Comparison of ENCODE assay signal across 8 mouse cellular contexts in the genomic region with DNA sequence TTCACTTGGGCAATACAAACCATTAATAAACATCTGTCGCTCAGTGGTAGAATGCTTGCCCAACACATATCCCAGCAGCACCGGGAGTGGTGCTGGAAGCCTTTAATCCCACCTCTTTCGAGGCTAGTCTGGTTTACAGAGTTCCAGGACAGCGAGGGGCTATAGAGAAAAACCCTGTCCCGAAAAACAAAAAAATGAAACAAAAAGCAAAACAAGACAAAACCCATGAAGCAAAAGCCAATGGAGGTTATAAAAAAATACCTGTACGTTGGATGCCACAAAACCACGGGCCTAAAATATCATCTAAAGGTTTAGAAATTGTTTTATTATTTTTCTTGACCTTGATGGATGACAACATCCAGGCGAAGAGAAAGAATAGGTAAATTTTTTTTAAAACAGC. TPM values are rescaled to one million over a fixed set of nuclear protein-coding genes. Genes with fewer than 3 reads are reported as not detected.
DNase-seq lines count a peak whose midpoint lies in the region; ATAC-seq lines count a peak whose summit lies in the region.

No protein-coding gene starts in this region.

- WGBS in kidney, embryonic 16.5 days, result 12% methylated on average over 8 of the region's 8 CpGs
- WGBS in embryonic facial prominence, embryonic 13.5 days, result 10% methylated on average over 8 of the region's 8 CpGs
- WGBS in limb, embryonic 10.5 days, result 11% methylated on average over 8 of the region's 8 CpGs
- 17% methylated on average over 8 of the region's 8 CpGs for WGBS in neural tube, embryonic 12.5 days

- no peak for DNase-seq in kidney, postnatal 10 days
- DNase-seq in limb, embryonic 10.5 days (ENCODE audit: low spot score), result no peak
- no peak for DNase-seq in urinary bladder, adult 2 months (ENCODE audit: low spot score)
- no peak for DNase-seq in urinary bladder, postnatal 14 days (ENCODE audit: low spot score)
- no peak for DNase-seq in layer of hippocampus, postnatal 10 days (ENCODE audit: low spot score in 2 of 2)

- H3K27ac ChIP-seq in kidney, embryonic 16.5 days (ENCODE audit: low read length), result peak overlapping the region; percentile 63; the same call in 1 of the 2 replicates
- peak overlapping the region; percentile 22; the same call in 1 of the 2 replicates for H3K27ac ChIP-seq in embryonic facial prominence, embryonic 13.5 days
- 0 out of 2 replicates have a peak overlapping the region, but pooled peaks have one; percentile 85 for H3K27ac ChIP-seq in limb, embryonic 10.5 days
- H3K27ac ChIP-seq in neural tube, embryonic 12.5 days, result no peak overlapping the region

- peak overlapping the region; percentile 96 for H3K4me3 ChIP-seq in kidney, embryonic 16.5 days (ENCODE audit: low read length)
- peak overlapping the region; percentile 78 for H3K4me3 ChIP-seq in embryonic facial prominence, embryonic 13.5 days
- H3K4me3 ChIP-seq in limb, embryonic 10.5 days, result peak overlapping the region; percentile 70
- peak overlapping the region; percentile 64 for H3K4me3 ChIP-seq in neural tube, embryonic 12.5 days

- peak overlapping the region; percentile 87 for H3K9ac ChIP-seq in kidney, embryonic 16.5 days (replicated peaks; ENCODE audit: low read length)
- H3K9ac ChIP-seq in embryonic facial prominence, embryonic 13.5 days, result peak overlapping the region; percentile 85
- H3K9ac ChIP-seq in neural tube, embryonic 12.5 days, result no peak overlapping the region; the same call in 1 of the 2 replicates

- no peaks in the 10 kb centered on the region for H3K27me3 ChIP-seq in kidney, embryonic 16.5 days (ENCODE audit: insufficient read depth, low read length)
- H3K27me3 ChIP-seq in embryonic facial prominence, embryonic 13.5 days, result no peaks in the 10 kb centered on the region
- H3K27me3 ChIP-seq in limb, embryonic 10.5 days (ENCODE audit: low read depth, poor library complexity, severe bottlenecking), result no peaks in the 10 kb centered on the region
- no peaks in the 10 kb centered on the region for H3K27me3 ChIP-seq in neural tube, embryonic 12.5 days (replicated peaks)

- peaks cover 45% of the 10 kb centered on the region for H3K4me1 ChIP-seq in kidney, embryonic 16.5 days (ENCODE audit: insufficient read depth, low read length)
- H3K4me1 ChIP-seq in embryonic facial prominence, embryonic 13.5 days, result peaks cover 50% of the 10 kb centered on the region
- peaks cover 50% of the 10 kb centered on the region for H3K4me1 ChIP-seq in limb, embryonic 10.5 days
- peaks cover 40% of the 10 kb centered on the region for H3K4me1 ChIP-seq in neural tube, embryonic 12.5 days

- peak overlapping the region; percentile 57 for H3K4me2 ChIP-seq in kidney, embryonic 16.5 days (replicated peaks; ENCODE audit: low read depth, low read length)
- H3K4me2 ChIP-seq in embryonic facial prominence, embryonic 13.5 days, result peak overlapping the region; percentile 94
- H3K4me2 ChIP-seq in neural tube, embryonic 12.5 days (replicated peaks), result peak overlapping the region; percentile 56

- peaks cover 2% of the 10 kb centered on the region; the same call in 1 of the 2 replicates for H3K36me3 ChIP-seq in kidney, embryonic 16.5 days (ENCODE audit: insufficient read depth, low read length)
- peaks cover 4% of the 10 kb centered on the region for H3K36me3 ChIP-seq in embryonic facial prominence, embryonic 13.5 days
- H3K36me3 ChIP-seq in limb, embryonic 10.5 days, result peaks cover 12% of the 10 kb centered on the region
- H3K36me3 ChIP-seq in neural tube, embryonic 12.5 days, result peaks cover 6% of the 10 kb centered on the region; the same call in 1 of the 2 replicates

- no peak for ATAC-seq in kidney, embryonic 16.5 days (ENCODE audit: low FRiP score, low TSS enrichment)
- no peak for ATAC-seq in embryonic facial prominence, embryonic 13.5 days (ENCODE audit: insufficient number of reproducible peaks, insufficient read depth, low FRiP score, low TSS enrichment, low read depth)
- no peak for ATAC-seq in neural tube, embryonic 12.5 days (ENCODE audit: low FRiP score, low read depth)

- H3K9me3 ChIP-seq in kidney, embryonic 16.5 days (ENCODE audit: low read length), result no peaks in the 10 kb centered on the region
- H3K9me3 ChIP-seq in embryonic facial prominence, embryonic 13.5 days, result no peaks in the 10 kb centered on the region
- no peaks in the 10 kb centered on the region for H3K9me3 ChIP-seq in limb, embryonic 10.5 days (replicated peaks)
- H3K9me3 ChIP-seq in neural tube, embryonic 12.5 days, result no peaks in the 10 kb centered on the region

RNA-seq across cellular contexts. Expression of a gene that starts 0.6 kb away (rescaled TPM):
- polyA plus RNA-seq in kidney, embryonic 16.5 days (2015; fragmentation: Nextera tagmentation; extraction: Ambion mirVana), result 143 and 144 TPM in 2 replicates
- 139 and 160 TPM in 2 replicates for polyA plus RNA-seq in embryonic facial prominence, embryonic 13.5 days (2015; fragmentation: Nextera tagmentation; extraction: Ambion mirVana)
- 159 and 168 TPM in 2 replicates for polyA plus RNA-seq in limb, embryonic 10.5 days (2016; fragmentation: Nextera tagmentation; extraction: Ambion mirVana)
- polyA plus RNA-seq in neural tube, embryonic 12.5 days (2016; fragmentation: Nextera tagmentation; extraction: Ambion mirVana), result 259 and 269 TPM in 2 replicates
- polyA plus RNA-seq in urinary bladder, adult 2 months (2012; rRNA removed), result 99.3 and 101 TPM in 2 replicates
- total RNA-seq in layer of hippocampus, postnatal 10 days (2021), result 100 to 1,000 TPM; 233 to 238 TPM

RNA-seq across cellular contexts. Expression of a gene that starts 0.6 kb away (rescaled TPM):
- 50.7 and 54.0 TPM in 2 replicates for polyA plus RNA-seq in kidney, embryonic 16.5 days (2015; fragmentation: Nextera tagmentation; extraction: Ambion mirVana)
- polyA plus RNA-seq in embryonic facial prominence, embryonic 13.5 days (2015; fragmentation: Nextera tagmentation; extraction: Ambion mirVana), result 38.5 and 39.3 TPM in 2 replicates
- polyA plus RNA-seq in limb, embryonic 10.5 days (2016; fragmentation: Nextera tagmentation; extraction: Ambion mirVana), result 53.8 and 58.5 TPM in 2 replicates
- 36.3 and 37.3 TPM in 2 replicates for polyA plus RNA-seq in neural tube, embryonic 12.5 days (2016; fragmentation: Nextera tagmentation; extraction: Ambion mirVana)
- polyA plus RNA-seq in urinary bladder, adult 2 months (2012; rRNA removed), result 15.5 and 19.7 TPM in 2 replicates
- total RNA-seq in layer of hippocampus, postnatal 10 days (2021), result 10 to 100 TPM; 20.8 to 21.9 TPM

RNA-seq across cellular contexts. Expression of a gene that starts 46.0 kb away (rescaled TPM):
- polyA plus RNA-seq in kidney, embryonic 16.5 days (2015; fragmentation: Nextera tagmentation; extraction: Ambion mirVana), result 2.5 and 2.6 TPM in 2 replicates
- 1.5 and 2.3 TPM in 2 replicates for polyA plus RNA-seq in embryonic facial prominence, embryonic 13.5 days (2015; fragmentation: Nextera tagmentation; extraction: Ambion mirVana)
- 1.3 and 1.8 TPM in 2 replicates for polyA plus RNA-seq in limb, embryonic 10.5 days (2016; fragmentation: Nextera tagmentation; extraction: Ambion mirVana)
- 2.1 and 2.2 TPM in 2 replicates for polyA plus RNA-seq in neural tube, embryonic 12.5 days (2016; fragmentation: Nextera tagmentation; extraction: Ambion mirVana)
- polyA plus RNA-seq in urinary bladder, adult 2 months (2012; rRNA removed), result 2.4 and 3.0 TPM in 2 replicates
- 1 to 10 TPM in 1 of 2 experiments, under 1 TPM in 1; 0.89 to 1.3 TPM for total RNA-seq in layer of hippocampus, postnatal 10 days (2021)

RNA-seq across cellular contexts. Expression of a gene that starts 55.2 kb away (rescaled TPM):
- polyA plus RNA-seq in kidney, embryonic 16.5 days (2015; fragmentation: Nextera tagmentation; extraction: Ambion mirVana), result 14.7 and 16.9 TPM in 2 replicates
- polyA plus RNA-seq in embryonic facial prominence, embryonic 13.5 days (2015; fragmentation: Nextera tagmentation; extraction: Ambion mirVana), result 3.3 and 4.3 TPM in 2 replicates
- polyA plus RNA-seq in limb, embryonic 10.5 days (2016; fragmentation: Nextera tagmentation; extraction: Ambion mirVana), result 7.7 and 8.1 TPM in 2 replicates
- polyA plus RNA-seq in neural tube, embryonic 12.5 days (2016; fragmentation: Nextera tagmentation; extraction: Ambion mirVana), result 8.5 and 9.3 TPM in 2 replicates
- polyA plus RNA-seq in urinary bladder, adult 2 months (2012; rRNA removed), result 4.8 and 5.2 TPM in 2 replicates
- total RNA-seq in layer of hippocampus, postnatal 10 days (2021), result 10 to 100 TPM; 24.4 to 26.4 TPM

RNA-seq across cellular contexts. Expression of a gene that starts 57.6 kb away (rescaled TPM):
- 188 and 198 TPM in 2 replicates for polyA plus RNA-seq in kidney, embryonic 16.5 days (2015; fragmentation: Nextera tagmentation; extraction: Ambion mirVana)
- 177 and 188 TPM in 2 replicates for polyA plus RNA-seq in embryonic facial prominence, embryonic 13.5 days (2015; fragmentation: Nextera tagmentation; extraction: Ambion mirVana)
- 150 and 183 TPM in 2 replicates for polyA plus RNA-seq in limb, embryonic 10.5 days (2016; fragmentation: Nextera tagmentation; extraction: Ambion mirVana)
- polyA plus RNA-seq in neural tube, embryonic 12.5 days (2016; fragmentation: Nextera tagmentation; extraction: Ambion mirVana), result 284 and 289 TPM in 2 replicates
- 114 and 120 TPM in 2 replicates for polyA plus RNA-seq in urinary bladder, adult 2 months (2012; rRNA removed)
- 100 to 1,000 TPM; 173 to 178 TPM for total RNA-seq in layer of hippocampus, postnatal 10 days (2021)
